18 mouse cellular contexts compared by ENCODE assay signal in genomic region chr6:72747814-72748213, GRCm38 (mm10). TPM values are rescaled to one million over a fixed set of nuclear protein-coding genes. Genes with fewer than 3 reads are reported as not detected.
DNase-seq lines count a peak whose midpoint lies in the region; ATAC-seq and TF ChIP-seq lines count a peak whose summit lies in the region.
"Had no signal": no experiment of that assay in that cellular context is flagged by ENCODE, and none has a peak within 500 bp of the region (broad histone marks: within the 10 kb centered on the region; RNA-seq: fewer than 3 reads in every experiment).

No protein-coding gene starts in this region.

- H3K4me3 ChIP-seq in hindbrain, embryonic 10.5 days: no peak overlapping the region
- H3K4me3 ChIP-seq in hindbrain, embryonic 14.5 days (replicated peaks; ENCODE audit: low read length): no peak overlapping the region
- H3K4me3 ChIP-seq in lung, embryonic 14.5 days (ENCODE audit: low read depth, low read length): no peak overlapping the region
- no peak overlapping the region for H3K4me3 ChIP-seq in lung, adult 2 months (replicated peaks; ENCODE audit: extremely low read depth, low read depth, low read length)
- no peak overlapping the region for H3K4me3 ChIP-seq in embryonic facial prominence, embryonic 12.5 days
- no peak overlapping the region for H3K4me3 ChIP-seq in limb, embryonic 13.5 days
- H3K4me3 ChIP-seq: heart, adult 2 months; hindbrain, embryonic 15.5 days; liver, embryonic 12.5 days; neural tube, embryonic 12.5 days had no signal

- H3K9ac ChIP-seq in hindbrain, embryonic 14.5 days: no peak overlapping the region
- H3K9ac ChIP-seq in lung, embryonic 14.5 days: no peak overlapping the region
- no peak overlapping the region for H3K9ac ChIP-seq in embryonic facial prominence, embryonic 12.5 days
- no peak overlapping the region for H3K9ac ChIP-seq in limb, embryonic 13.5 days
- H3K9ac ChIP-seq: forebrain, postnatal 0 days; hindbrain, embryonic 15.5 days; liver, embryonic 12.5 days; neural tube, embryonic 12.5 days had no signal

- no peak for TF ChIP-seq POLR2A in lung, adult 2 months (IDR thresholded peaks at IDR 0.05; ENCODE audit: borderline replicate concordance, extremely low read depth, low read depth, low read length)

- ATAC-seq in hindbrain, embryonic 14.5 days (ENCODE audit: low FRiP score): no peak
- ATAC-seq in lung, embryonic 14.5 days (ENCODE audit: insufficient read depth): peak; percentile 22; the same call in 1 of the 2 replicates
- no peak for ATAC-seq in embryonic facial prominence, embryonic 12.5 days (ENCODE audit: insufficient number of reproducible peaks, insufficient read depth, low FRiP score, low TSS enrichment)
- 0 out of 2 replicates have a peak, but pooled peaks have one; percentile 7 for ATAC-seq in limb, embryonic 13.5 days (ENCODE audit: low FRiP score, low read depth)
- ATAC-seq: forebrain, postnatal 0 days; liver, embryonic 12.5 days had no signal

- 76% methylated on average over 11 of the region's 11 CpGs for WGBS in hindbrain, embryonic 10.5 days
- 75% methylated on average over 11 of the region's 11 CpGs for WGBS in hindbrain, embryonic 14.5 days
- 48% methylated on average over 11 of the region's 11 CpGs for WGBS in lung, embryonic 14.5 days
- 55% methylated on average over 11 of the region's 11 CpGs for WGBS in lung, adult 2 months
- 74% methylated on average over 11 of the region's 11 CpGs for WGBS in embryonic facial prominence, embryonic 12.5 days
- 71% methylated on average over 11 of the region's 11 CpGs for WGBS in limb, embryonic 13.5 days

- no peaks in the 10 kb centered on the region for H3K9me3 ChIP-seq in hindbrain, embryonic 10.5 days
- H3K9me3 ChIP-seq in hindbrain, embryonic 14.5 days (ENCODE audit: control insufficient read depth, low read length): no peaks in the 10 kb centered on the region
- no peaks in the 10 kb centered on the region for H3K9me3 ChIP-seq in lung, embryonic 14.5 days (ENCODE audit: low read depth, low read length)
- H3K9me3 ChIP-seq in embryonic facial prominence, embryonic 12.5 days: no peaks in the 10 kb centered on the region
- no peaks in the 10 kb centered on the region for H3K9me3 ChIP-seq in limb, embryonic 13.5 days
- H3K9me3 ChIP-seq: hindbrain, embryonic 15.5 days; liver, embryonic 12.5 days; neural tube, embryonic 12.5 days had no signal

- no peak overlapping the region for H3K4me2 ChIP-seq in hindbrain, embryonic 14.5 days (replicated peaks)
- no peak overlapping the region for H3K4me2 ChIP-seq in lung, embryonic 14.5 days
- H3K4me2 ChIP-seq in embryonic facial prominence, embryonic 12.5 days (replicated peaks): no peak overlapping the region
- no peak overlapping the region for H3K4me2 ChIP-seq in limb, embryonic 13.5 days (replicated peaks)
- H3K4me2 ChIP-seq: hindbrain, embryonic 15.5 days; liver, embryonic 12.5 days; neural tube, embryonic 12.5 days had no signal

- 0 out of 2 replicates have a peak overlapping the region, but pooled peaks have one; percentile 80 for H3K27ac ChIP-seq in hindbrain, embryonic 10.5 days
- H3K27ac ChIP-seq in hindbrain, embryonic 14.5 days: no peak overlapping the region
- H3K27ac ChIP-seq in lung, embryonic 14.5 days (ENCODE audit: low read depth): peak overlapping the region; percentile 27; the same call in 1 of the 2 replicates
- 0 out of 2 replicates have a peak overlapping the region, but pooled peaks have one; percentile 43 for H3K27ac ChIP-seq in embryonic facial prominence, embryonic 12.5 days
- H3K27ac ChIP-seq in limb, embryonic 13.5 days: no peak overlapping the region; the same call in 1 of the 2 replicates
- H3K27ac ChIP-seq: heart, adult 2 months; hindbrain, embryonic 15.5 days; liver, embryonic 12.5 days; neural tube, embryonic 12.5 days had no signal

- peaks cover 61% of the 10 kb centered on the region for H3K4me1 ChIP-seq in hindbrain, embryonic 10.5 days (replicated peaks)
- H3K4me1 ChIP-seq in hindbrain, embryonic 14.5 days (replicated peaks; ENCODE audit: control insufficient read depth, insufficient read depth, low read length): peaks cover 7% of the 10 kb centered on the region; the same call in 1 of the 2 replicates
- peaks cover 39% of the 10 kb centered on the region for H3K4me1 ChIP-seq in lung, embryonic 14.5 days (ENCODE audit: insufficient read depth)
- H3K4me1 ChIP-seq in lung, adult 2 months (ENCODE audit: control insufficient read depth, insufficient read depth, low read length): peaks cover 11% of the 10 kb centered on the region
- peaks cover 66% of the 10 kb centered on the region for H3K4me1 ChIP-seq in embryonic facial prominence, embryonic 12.5 days
- peaks cover 80% of the 10 kb centered on the region for H3K4me1 ChIP-seq in limb, embryonic 13.5 days

- no peak for DNase-seq in hindbrain, embryonic 10.5 days (ENCODE audit: low spot score)
- DNase-seq in hindbrain, embryonic 14.5 days (ENCODE audit: low spot score): no peak
- DNase-seq in lung, embryonic 14.5 days: no peak
- DNase-seq in lung, adult 2 months: no peak
- DNase-seq in spleen, postnatal 36 days (ENCODE audit: low spot score in 2 of 2): no peak
- DNase-seq: cerebellum, adult 9-11 months; embryo, embryonic 11 days; forebrain, postnatal 0 days; gastrocnemius, postnatal 10 days; heart, adult 2 months; kidney, adult 8-10 months; spleen, adult 18-20 months; thymus, postnatal 14 days had no signal

- H3K27me3 ChIP-seq in hindbrain, embryonic 10.5 days (ENCODE audit: insufficient read depth, poor library complexity, severe bottlenecking): no peaks in the 10 kb centered on the region
- H3K27me3 ChIP-seq in hindbrain, embryonic 14.5 days (ENCODE audit: control insufficient read depth, insufficient read depth, low read length): no peaks in the 10 kb centered on the region
- no peaks in the 10 kb centered on the region for H3K27me3 ChIP-seq in lung, embryonic 14.5 days (ENCODE audit: insufficient read depth, low read length)
- no peaks in the 10 kb centered on the region for H3K27me3 ChIP-seq in embryonic facial prominence, embryonic 12.5 days
- H3K27me3 ChIP-seq in limb, embryonic 13.5 days: no peaks in the 10 kb centered on the region
- H3K27me3 ChIP-seq: hindbrain, embryonic 15.5 days; neural tube, embryonic 12.5 days had no signal

- no peaks in the 10 kb centered on the region for H3K36me3 ChIP-seq in hindbrain, embryonic 10.5 days
- H3K36me3 ChIP-seq in hindbrain, embryonic 14.5 days (replicated peaks; ENCODE audit: control insufficient read depth, insufficient read depth): no peaks in the 10 kb centered on the region
- no peaks in the 10 kb centered on the region for H3K36me3 ChIP-seq in lung, embryonic 14.5 days (ENCODE audit: insufficient read depth)
- H3K36me3 ChIP-seq in embryonic facial prominence, embryonic 12.5 days: no peaks in the 10 kb centered on the region
- H3K36me3 ChIP-seq in limb, embryonic 13.5 days: no peaks in the 10 kb centered on the region; the same call in 1 of the 2 replicates
- H3K36me3 ChIP-seq: hindbrain, embryonic 15.5 days; liver, embryonic 12.5 days; neural tube, embryonic 12.5 days had no signal

- no peak for TF ChIP-seq CTCF in lung, embryonic 14.5 days (IDR thresholded peaks at IDR 0.05; ENCODE audit: low read depth)
- no peak for TF ChIP-seq CTCF in lung, adult 2 months (IDR thresholded peaks at IDR 0.05; ENCODE audit: insufficient read depth, low read length)

RNA-seq across cellular contexts. Expression of gene Tcf7l1, which starts 41.2 kb away (rescaled TPM):
- polyA plus RNA-seq in hindbrain, embryonic 10.5 days (2016; fragmentation: Nextera tagmentation; extraction: Ambion mirVana): 23.7 and 25.1 TPM in 2 replicates
- polyA plus RNA-seq in hindbrain, embryonic 14.5 days (2014; fragmentation: Nextera tagmentation; extraction: Ambion mirVana): 7.2 and 7.3 TPM in 2 replicates
- 38.3 and 41.1 TPM in 2 replicates for polyA plus RNA-seq in lung, embryonic 14.5 days (2014; fragmentation: Nextera tagmentation; extraction: Ambion mirVana)
- polyA plus RNA-seq in lung, adult 2 months (2012; rRNA removed): 27.8 and 30.1 TPM in 2 replicates
- polyA plus RNA-seq in embryonic facial prominence, embryonic 12.5 days (2016; fragmentation: Nextera tagmentation; extraction: Ambion mirVana): 50.2 and 53.1 TPM in 2 replicates
- polyA plus RNA-seq in limb, embryonic 13.5 days (2015; fragmentation: Nextera tagmentation; extraction: Ambion mirVana): 46.8 and 47.3 TPM in 2 replicates

Comparison
In these comparisons a context has a peak if more than half of its experiments do, and no peak if none do; other contexts are left out.
1. H3K27ac ChIP-seq: peak in hindbrain, embryonic 10.5 days (single experiment), lung, embryonic 14.5 days (single experiment) and embryonic facial prominence, embryonic 12.5 days (single experiment); none in hindbrain, embryonic 14.5 days (single experiment) and limb, embryonic 13.5 days (single experiment).
2. ATAC-seq: peak in lung, embryonic 14.5 days (single experiment) and limb, embryonic 13.5 days (single experiment); none in hindbrain, embryonic 14.5 days (single experiment) and embryonic facial prominence, embryonic 12.5 days (single experiment).